Mouse (Mus musculus): ENCODE results near the gene Meltf. TPM values are rescaled to one million over a fixed set of nuclear protein-coding genes. Genes with fewer than 3 reads are reported as not detected.
"Not testable (repeated sequence)": the region's sequence is repeated elsewhere in the genome, so short reads cannot be mapped to it uniquely, and the experiment has no call there.

Meltf gene
- polyA plus RNA-seq, 1 experiment = 0.46 TPM

DNA sequence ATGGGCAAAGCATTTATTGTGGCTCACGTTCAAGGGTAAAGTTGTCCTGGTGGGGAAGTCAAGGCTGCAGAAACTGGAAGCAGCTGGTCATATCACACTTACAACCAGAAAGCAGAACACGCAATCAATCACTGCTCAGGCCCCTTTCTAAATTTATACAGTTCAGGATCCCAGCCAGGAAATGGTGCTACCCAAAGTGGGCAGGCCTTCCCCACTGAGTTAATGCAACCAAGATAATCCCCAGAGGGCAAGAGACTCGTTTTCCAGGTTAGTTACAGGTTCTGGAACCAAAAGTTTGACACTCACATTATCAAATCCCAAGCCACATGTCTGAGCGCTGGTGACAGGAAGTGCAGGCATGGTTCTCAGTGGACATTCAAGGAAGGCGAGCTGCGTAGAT is 60.2 kb downstream of the Meltf start:
- H3K4me1 ChIP-seq (ENCODE audit: control insufficient read depth, insufficient read depth, low read length) = no peaks in the 10 kb centered on the region
- no peak overlapping the region for H3K4me3 ChIP-seq (ENCODE audit: insufficient read depth, low read length)
- no peak overlapping the region for H3K27ac ChIP-seq (ENCODE audit: insufficient read depth, low read length)
- no peak for TF ChIP-seq POLR2A (IDR thresholded peaks at IDR 0.05; ENCODE audit: extremely low read depth, insufficient read depth, low read length)
- TF ChIP-seq CTCF (IDR thresholded peaks at IDR 0.05; ENCODE audit: extremely low read depth, insufficient read depth, low read length) = no peak

DNA sequence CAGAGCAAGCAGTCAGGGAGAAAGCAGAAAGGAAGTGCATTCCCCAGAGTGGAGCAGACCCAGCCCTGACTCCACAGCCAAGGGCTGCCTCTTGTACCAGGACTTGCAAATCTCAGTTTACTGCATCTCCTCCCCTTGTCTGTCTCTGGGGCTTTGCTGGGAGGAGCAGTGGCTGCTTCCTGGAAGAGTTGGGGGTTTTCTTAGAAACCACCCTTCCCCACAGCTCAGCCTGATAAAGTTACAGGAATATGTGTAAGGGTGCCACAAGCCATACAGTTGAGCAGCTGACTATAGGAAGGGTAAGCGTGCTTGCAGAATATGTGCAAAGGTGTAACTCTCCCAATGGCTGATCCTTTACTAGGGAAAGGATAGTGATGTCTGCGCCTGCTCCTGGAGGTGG is 62.0 kb downstream of the Meltf start:
- Histone ChIP-seq H3K4me1 (ENCODE audit: control insufficient read depth, insufficient read depth, low read length) (0 out of 2 replicates have a peak, but pooled peaks cover 3% of the 10 kb centered on the region), H3K27ac (ENCODE audit: insufficient read depth, low read length) (no peak overlapping the region), H3K4me3 (ENCODE audit: insufficient read depth, low read length) (no peak overlapping the region)
- TF ChIP-seq POLR2A (IDR thresholded peaks at IDR 0.05; ENCODE audit: extremely low read depth, insufficient read depth, low read length) (no peak), CTCF (IDR thresholded peaks at IDR 0.05; ENCODE audit: extremely low read depth, insufficient read depth, low read length) (no peak)

- Histone ChIP-seq H3K27ac (ENCODE audit: insufficient read depth, low read length) (no peak overlapping the region), H3K4me1 (ENCODE audit: control insufficient read depth, insufficient read depth, low read length) (peaks cover 4% of the 10 kb centered on the region; the same call in 1 of the 2 replicates), H3K4me3 (ENCODE audit: insufficient read depth, low read length) (no peak overlapping the region)
- TF ChIP-seq POLR2A (IDR thresholded peaks at IDR 0.05; ENCODE audit: extremely low read depth, insufficient read depth, low read length) (no peak), CTCF (IDR thresholded peaks at IDR 0.05; ENCODE audit: extremely low read depth, insufficient read depth, low read length) (peak; percentile 65)
Measured at GRCm38 (mm10) chr16:31943980-31944379, 65.4 kb downstream of the Meltf start.

DNA sequence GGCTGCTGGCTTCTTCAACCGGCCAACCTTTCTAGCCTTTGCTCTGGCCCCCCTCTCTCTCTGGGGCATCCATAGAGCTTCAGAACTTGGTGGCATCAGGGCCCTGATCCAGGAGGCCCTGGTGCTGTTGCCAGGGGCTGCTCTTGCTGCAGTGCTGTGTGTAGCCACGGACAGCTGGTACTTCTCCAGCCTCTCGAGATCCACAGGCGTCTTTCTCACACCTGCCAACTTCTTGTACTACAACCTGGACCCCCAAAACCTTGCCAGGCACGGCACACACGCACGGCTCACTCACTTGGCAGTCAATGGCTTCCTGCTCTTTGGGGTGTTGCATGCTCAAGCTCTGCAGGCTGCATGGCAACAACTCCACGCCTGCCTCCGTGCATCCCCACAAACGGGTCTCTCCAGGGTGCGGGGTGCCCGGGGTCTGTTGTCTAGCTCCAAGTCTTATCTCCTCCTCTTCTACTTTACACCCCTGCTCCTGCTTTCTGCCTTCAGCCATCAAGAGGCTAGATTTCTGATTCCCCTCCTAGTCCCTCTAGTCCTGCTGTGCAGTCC is 66.2 kb downstream of the Meltf start:
- peaks cover 4% of the 10 kb centered on the region; the same call in 1 of the 2 replicates for H3K4me1 ChIP-seq (ENCODE audit: control insufficient read depth, insufficient read depth, low read length)

GRCm38 (mm10) chr16:31945372-31945771 is 66.8 kb downstream of the Meltf start:
- TF ChIP-seq CTCF (IDR thresholded peaks at IDR 0.05; ENCODE audit: extremely low read depth, insufficient read depth, low read length) (no peak), POLR2A (IDR thresholded peaks at IDR 0.05; ENCODE audit: extremely low read depth, insufficient read depth, low read length) (no peak)
- Histone ChIP-seq H3K4me3 (ENCODE audit: insufficient read depth, low read length) (no peak overlapping the region; the same call in 1 of the 2 replicates), H3K4me1 (ENCODE audit: control insufficient read depth, insufficient read depth, low read length) (peaks cover 4% of the 10 kb centered on the region; the same call in 1 of the 2 replicates), H3K27ac (ENCODE audit: insufficient read depth, low read length) (no peak overlapping the region)

More for the DNA sequence above, 66.2 kb downstream of the Meltf start:
- H3K4me3 ChIP-seq (ENCODE audit: insufficient read depth, low read length) = no peak overlapping the region
- TF ChIP-seq POLR2A (IDR thresholded peaks at IDR 0.05; ENCODE audit: extremely low read depth, insufficient read depth, low read length) = no peak
- no peak overlapping the region for H3K27ac ChIP-seq (ENCODE audit: insufficient read depth, low read length)

- not testable (repeated sequence) for H3K4me3 ChIP-seq (ENCODE audit: insufficient read depth, low read length); H3K4me1 ChIP-seq (ENCODE audit: control insufficient read depth, insufficient read depth, low read length); H3K27ac ChIP-seq (ENCODE audit: insufficient read depth, low read length)
Measured at GRCm38 (mm10) chr16:31945986-31946385, 67.4 kb downstream of the Meltf start.

GRCm38 (mm10) chr16:31947333-31947732 is 68.7 kb downstream of the Meltf start:
- peaks cover 4% of the 10 kb centered on the region; the same call in 1 of the 2 replicates for H3K4me1 ChIP-seq (ENCODE audit: control insufficient read depth, insufficient read depth, low read length)
- TF ChIP-seq CTCF (IDR thresholded peaks at IDR 0.05; ENCODE audit: extremely low read depth, insufficient read depth, low read length) (no peak), POLR2A (IDR thresholded peaks at IDR 0.05; ENCODE audit: extremely low read depth, insufficient read depth, low read length) (no peak)
- peak overlapping the region; percentile 94 for H3K27ac ChIP-seq (ENCODE audit: insufficient read depth, low read length)
- peak overlapping the region; percentile 99 for H3K4me3 ChIP-seq (ENCODE audit: insufficient read depth, low read length)

DNA sequence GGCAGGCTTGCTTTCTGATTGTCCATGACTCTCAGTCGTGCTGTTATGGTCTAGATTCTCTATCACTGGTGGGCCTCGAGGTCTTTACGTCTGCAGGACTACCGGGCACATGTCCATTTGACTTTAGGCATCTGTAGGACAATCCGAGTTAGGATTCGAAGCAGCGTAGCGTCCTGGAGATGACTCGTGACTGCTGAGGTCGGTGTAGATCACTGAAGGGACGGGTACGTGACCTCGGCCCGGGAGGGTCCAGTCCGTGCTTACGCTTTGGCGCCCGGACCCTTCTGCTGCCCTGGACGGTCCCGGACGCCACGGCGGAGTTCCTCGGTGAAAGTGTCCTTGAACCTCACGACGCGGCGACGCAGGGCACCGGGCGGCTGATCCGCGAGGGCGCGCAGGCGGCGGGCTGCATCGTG is 69.3 kb downstream of the Meltf start:
- Histone ChIP-seq H3K27ac (ENCODE audit: insufficient read depth, low read length) (peak overlapping the region; percentile 94), H3K4me1 (ENCODE audit: control insufficient read depth, insufficient read depth, low read length) (peaks cover 4% of the 10 kb centered on the region; the same call in 1 of the 2 replicates)
- TF ChIP-seq CTCF (IDR thresholded peaks at IDR 0.05; ENCODE audit: extremely low read depth, insufficient read depth, low read length) (no peak), POLR2A (IDR thresholded peaks at IDR 0.05; ENCODE audit: extremely low read depth, insufficient read depth, low read length) (0 out of 2 replicates have a peak, but pooled peaks have one; percentile 28)

DNA sequence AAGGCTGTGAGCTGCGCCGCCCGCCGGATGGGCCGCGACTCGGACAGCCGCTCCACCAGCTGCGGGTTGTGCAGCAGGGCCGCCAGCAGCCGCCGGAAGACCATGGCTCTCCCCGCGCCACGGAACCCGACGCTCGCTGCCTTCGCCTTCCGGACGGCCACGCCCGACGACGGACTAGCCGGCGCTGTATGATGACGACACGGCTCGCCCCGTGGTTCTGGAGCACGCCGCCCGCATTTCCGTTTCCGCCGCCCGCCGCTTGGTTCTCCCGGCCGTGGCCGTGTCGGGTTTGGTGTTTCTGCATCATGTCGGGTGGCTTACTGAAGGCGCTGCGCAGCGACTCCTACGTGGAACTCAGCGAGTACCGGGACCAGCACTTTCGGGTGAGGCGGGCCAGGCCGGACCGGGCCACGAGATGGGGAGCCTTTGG is 69.8 kb downstream of the Meltf start, which contains the start of the genes 0610012G03Rik and Ncbp2:
Gene 0610012G03Rik (minus strand): TSS at position 150 of the 430 bp plus-strand sequence.
Gene Ncbp2 (plus strand): TSS at position 169 of the 430 bp plus-strand sequence.
- Histone ChIP-seq H3K4me3 (ENCODE audit: insufficient read depth, low read length) (peak within 1 kb of the TSS; percentile 99), H3K27ac (ENCODE audit: insufficient read depth, low read length) (peak within 1 kb of the TSS; percentile 94), H3K4me1 (ENCODE audit: control insufficient read depth, insufficient read depth, low read length) (peaks cover 4% of the 10 kb centered on the region; the same call in 1 of the 2 replicates)
- TF ChIP-seq CTCF (IDR thresholded peaks at IDR 0.05; ENCODE audit: extremely low read depth, insufficient read depth, low read length) (no peak), POLR2A (IDR thresholded peaks at IDR 0.05; ENCODE audit: extremely low read depth, insufficient read depth, low read length) (peak; percentile 72)

More for the DNA sequence above, 69.3 kb downstream of the Meltf start:
- H3K4me3 ChIP-seq (ENCODE audit: insufficient read depth, low read length) = peak overlapping the region; percentile 99

Other genes with a start within 250 kb of the Meltf start
- 107 and 109 TPM in 2 replicates for gene Dlg1, start 215.4 kb upstream of the Meltf start, polyA plus RNA-seq (2012; rRNA removed)
- gene Pigz, start 55.0 kb downstream of the Meltf start, polyA plus RNA-seq (2012; rRNA removed) = 24.6 and 25.4 TPM in 2 replicates
- gene 0610012G03Rik, start 69.7 kb downstream of the Meltf start, polyA plus RNA-seq (2012; rRNA removed) = 73.3 and 76.0 TPM in 2 replicates
- gene Ncbp2, start 69.7 kb downstream of the Meltf start, polyA plus RNA-seq (2012; rRNA removed) = 75.7 and 95.2 TPM in 2 replicates
- 22.0 and 23.2 TPM in 2 replicates for gene Senp5, start 124.5 kb downstream of the Meltf start, polyA plus RNA-seq (2012; rRNA removed)
- 15.7 and 17.7 TPM in 2 replicates for gene Pak2, start 200.5 kb downstream of the Meltf start, polyA plus RNA-seq (2012; rRNA removed)
- gene Pigx, start 220.9 kb downstream of the Meltf start, polyA plus RNA-seq (2012; rRNA removed) = 27.9 and 32.6 TPM in 2 replicates
- 61.7 and 64.8 TPM in 2 replicates for gene Cep19, start 221.0 kb downstream of the Meltf start, polyA plus RNA-seq (2012; rRNA removed)

All from cortical plate, adult 2 months (tissue).